Mouse (Mus musculus): Measurements from ENCODE around the gene Med18.

DNA sequence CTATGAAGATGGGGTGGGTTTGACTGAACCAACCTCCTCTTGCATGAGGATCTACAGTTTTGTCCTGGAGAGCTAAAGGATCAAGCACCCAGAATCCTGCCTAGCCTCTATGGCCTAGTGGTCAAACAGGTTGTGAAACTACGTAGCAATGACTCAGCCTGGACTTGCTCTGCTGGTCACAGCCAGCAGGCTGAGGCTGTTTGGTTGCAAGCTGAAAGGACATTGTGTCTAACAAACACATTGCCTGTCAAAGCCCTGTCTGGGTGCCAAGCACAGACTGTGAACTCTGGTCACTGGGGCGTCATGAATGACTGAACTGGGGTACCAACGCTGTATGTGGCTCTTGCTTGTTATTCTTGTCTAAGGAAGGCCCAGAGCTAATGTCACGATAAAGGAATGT is 10.9 kb upstream of the Med18 start:
- TF ChIP-seq POLR2A (IDR thresholded peaks at IDR 0.05; ENCODE audit: insufficient read depth, low read depth, low read length) = no peak
- no peak for TF ChIP-seq CTCF (IDR thresholded peaks at IDR 0.05)
- TF ChIP-seq EP300 (IDR thresholded peaks at IDR 0.05; ENCODE audit: insufficient read depth, low read depth, low read length) = no peak
